Mouse (Mus musculus) stomach, embryonic 14.5 days (tissue): ENCODE data around the gene Cfd. TPM values are rescaled to one million over a fixed set of nuclear protein-coding genes. Genes with fewer than 3 reads are reported as not detected.

ENCODE experiments used
- ATAC-seq: fragments of 200-750 bp; cut with Nextera tagmentation; 2 replicates; pipeline ENCODE4 v1.8.0; 2017; ENCODE audit warnings: low read depth, moderate TSS enrichment; ENCODE audit not compliant: insufficient number of reproducible peaks, insufficient read depth, low FRiP score
- H3K27ac ChIP-seq: fragments of 300-500 bp; sonication (generic); 2 replicates; pipeline ENCODE4 v1.5.1; 2014; ENCODE audit warnings: mild to moderate bottlenecking, low read length, moderate library complexity, mixed read lengths
- H3K27me3 ChIP-seq: fragments of 300-500 bp; sonication (generic); 2 replicates; pipeline ENCODE4 v1.6.1; 2014; ENCODE audit warnings: low read length, control low read depth, mixed read lengths; ENCODE audit not compliant: control insufficient read depth, insufficient read depth
- H3K36me3 ChIP-seq: fragments of 300-500 bp; sonication (generic); 2 replicates; pipeline ENCODE4 v1.6.1; 2014; ENCODE audit warnings: mild to moderate bottlenecking, control low read depth, low read length, moderate library complexity, mixed read lengths; ENCODE audit not compliant: control insufficient read depth, insufficient read depth
- H3K4me1 ChIP-seq: fragments of 300-500 bp; sonication (generic); 2 replicates; pipeline ENCODE4 v1.6.1; 2014; ENCODE audit warnings: low read length, control low read depth, mixed read lengths; ENCODE audit not compliant: control insufficient read depth, insufficient read depth
- H3K4me2 ChIP-seq: fragments of 300-500 bp; sonication (generic); replicated peaks from 2 replicates; pipeline ENCODE4 v1.6.1; 2014; ENCODE audit warnings: low read depth, low read length, control low read depth
- H3K4me3 ChIP-seq: fragments of 300-500 bp; sonication (generic); 2 replicates; pipeline ENCODE4 v1.5.1; 2014; ENCODE audit warnings: low read depth, low read length, control low read depth
- H3K9ac ChIP-seq: fragments of 300-500 bp; sonication (generic); replicated peaks from 2 replicates; pipeline ENCODE4 v1.6.1; 2014; ENCODE audit warnings: low read depth, mild to moderate bottlenecking, control low read depth, low read length, moderate library complexity, mixed read lengths
- H3K9me3 ChIP-seq: fragments of 300-500 bp; sonication (generic); 2 replicates; pipeline ENCODE4 v1.6.1; 2016; ENCODE audit warnings: low read depth, low read length, control low read depth; ENCODE audit not compliant: control insufficient read depth
- WGBS: fragments of 180-500 bp; shearing (Covaris S2); extraction: QIAGEN DNeasy Blood & Tissue Kit; methylation state at CpG from one replicate; pipeline ENCODE4 v1.1.7; 2014; 5-methylcytosine and 5-hydroxymethylcytosine counted together
- polyA plus RNA-seq: library from polyadenylated mRNA; unstranded; fragments of >200 nt; fragmentation: Nextera tagmentation; extraction: Ambion mirVana; gene quantifications from 2 replicates; pipeline ENCODE4 v1.2.1, GENCODE M21; 2014

The Cfd gene
- polyA plus RNA-seq, 1 experiment from 2014 or later: not detected

GRCm38 (mm10) chr10:79853392-79853791 lies 37.3 kb upstream of the Cfd start:
- Histone ChIP-seq H3K4me3 (peak overlapping the region; percentile 46), H3K27me3 (no peaks in the 10 kb centered on the region), H3K9me3 (no peaks in the 10 kb centered on the region), H3K4me2 (peak overlapping the region; percentile 79), H3K9ac (peak overlapping the region; percentile 75), H3K27ac (peak overlapping the region; percentile 100), H3K36me3 (peaks cover 21% of the 10 kb centered on the region; the same call in 1 of the 2 replicates), H3K4me1 (peaks cover 46% of the 10 kb centered on the region)
- WGBS: under 1% methylated on average over 15 of the region's 15 CpGs
- ATAC-seq: peak; percentile 51

- Histone ChIP-seq H3K4me2 (peak within 1 kb of the TSS; percentile 84), H3K36me3 (peaks cover 26% of the 10 kb centered on the region), H3K9ac (peak within 1 kb of the TSS; percentile 98), H3K4me1 (peaks cover 50% of the 10 kb centered on the region), H3K4me3 (peak within 1 kb of the TSS; percentile 99), H3K27me3 (no peaks in the 10 kb centered on the region), H3K27ac (peak within 1 kb of the TSS; percentile 100), H3K9me3 (no peaks in the 10 kb centered on the region)
- under 1% methylated on average over 75 of the region's 75 CpGs for WGBS
- peak; percentile 89 for ATAC-seq
Measured at GRCm38 (mm10) chr10:79853860-79854795, 36.5 kb upstream of the Cfd start, which contains the start of gene Ptbp1. Ptbp1 (plus strand) TSS chr10:79854427.

GRCm38 (mm10) chr10:79854801-79855541 lies 35.7 kb upstream of the Cfd start:
- peak overlapping the region; percentile 98 for H3K9ac ChIP-seq
- H3K4me3 ChIP-seq: peak overlapping the region; percentile 99
- H3K4me1 ChIP-seq: peaks cover 50% of the 10 kb centered on the region
- under 1% methylated on average over 74 of the region's 83 CpGs for WGBS
- H3K4me2 ChIP-seq: peak overlapping the region; percentile 84
- H3K27ac ChIP-seq: peak overlapping the region; percentile 99
- H3K27me3 ChIP-seq: no peaks in the 10 kb centered on the region
- H3K9me3 ChIP-seq: no peaks in the 10 kb centered on the region
- H3K36me3 ChIP-seq: peaks cover 35% of the 10 kb centered on the region
- ATAC-seq: peak; percentile 8; the same call in 1 of the 2 replicates

- no peak for ATAC-seq
- H3K27ac ChIP-seq: peak overlapping the region; percentile 99
- H3K9ac ChIP-seq: peak overlapping the region; percentile 98
- H3K4me1 ChIP-seq: peaks cover 45% of the 10 kb centered on the region
- WGBS: under 1% methylated on average over 10 of the region's 10 CpGs
- H3K27me3 ChIP-seq: no peaks in the 10 kb centered on the region
- H3K9me3 ChIP-seq: no peaks in the 10 kb centered on the region
- H3K4me2 ChIP-seq: peak overlapping the region; percentile 84
- H3K36me3 ChIP-seq: peaks cover 42% of the 10 kb centered on the region
- H3K4me3 ChIP-seq: peak overlapping the region; percentile 99
Measured at GRCm38 (mm10) chr10:79855558-79856184, 35.0 kb upstream of the Cfd start.

GRCm38 (mm10) chr10:79856280-79856679 lies 34.4 kb upstream of the Cfd start:
- Histone ChIP-seq H3K9me3 (no peaks in the 10 kb centered on the region), H3K4me2 (peak overlapping the region; percentile 84), H3K27ac (peak overlapping the region; percentile 99; the same call in 1 of the 2 replicates), H3K4me3 (peak overlapping the region; percentile 99), H3K27me3 (no peaks in the 10 kb centered on the region), H3K36me3 (peaks cover 48% of the 10 kb centered on the region), H3K9ac (peak overlapping the region; percentile 98), H3K4me1 (peaks cover 45% of the 10 kb centered on the region)
- no peak for ATAC-seq
- WGBS: 26% methylated on average over 6 of the region's 6 CpGs

- WGBS: 27% methylated on average over 7 of the region's 7 CpGs
- peaks cover 54% of the 10 kb centered on the region for H3K36me3 ChIP-seq
- H3K4me2 ChIP-seq: peak overlapping the region; percentile 84
- H3K9ac ChIP-seq: peak overlapping the region; percentile 98
- H3K27me3 ChIP-seq: no peaks in the 10 kb centered on the region
- H3K27ac ChIP-seq: peak overlapping the region; percentile 81
- H3K4me1 ChIP-seq: peaks cover 40% of the 10 kb centered on the region
- H3K9me3 ChIP-seq: no peaks in the 10 kb centered on the region
- peak overlapping the region; percentile 99 for H3K4me3 ChIP-seq
- ATAC-seq: no peak
Measured at GRCm38 (mm10) chr10:79856704-79857451, 33.8 kb upstream of the Cfd start.

GRCm38 (mm10) chr10:79857452-79857811 lies 33.2 kb upstream of the Cfd start:
- Histone ChIP-seq H3K4me3 (peak overlapping the region; percentile 99), H3K27ac (peak overlapping the region; percentile 81), H3K27me3 (no peaks in the 10 kb centered on the region), H3K4me2 (peak overlapping the region; percentile 84), H3K4me1 (peaks cover 35% of the 10 kb centered on the region), H3K36me3 (peaks cover 59% of the 10 kb centered on the region), H3K9ac (peak overlapping the region; percentile 98), H3K9me3 (no peaks in the 10 kb centered on the region)
- ATAC-seq: no peak
- WGBS: 9% methylated on average over 4 of the region's 4 CpGs
